Mouse (Mus musculus) retina, embryonic 14.5 days (tissue): ENCODE measurements around the gene 1700109H08Rik.
"Not testable (repeated sequence)": the region's sequence is repeated elsewhere in the genome, so short reads cannot be mapped to it uniquely, and the experiment has no call there.

Experiments used
- DNase-seq: peaks from one replicate; pipeline ENCODE4 v3.0.0-alpha.2; 2015; ENCODE audit warnings: low spot score

Gene 1700109H08Rik

DNA sequence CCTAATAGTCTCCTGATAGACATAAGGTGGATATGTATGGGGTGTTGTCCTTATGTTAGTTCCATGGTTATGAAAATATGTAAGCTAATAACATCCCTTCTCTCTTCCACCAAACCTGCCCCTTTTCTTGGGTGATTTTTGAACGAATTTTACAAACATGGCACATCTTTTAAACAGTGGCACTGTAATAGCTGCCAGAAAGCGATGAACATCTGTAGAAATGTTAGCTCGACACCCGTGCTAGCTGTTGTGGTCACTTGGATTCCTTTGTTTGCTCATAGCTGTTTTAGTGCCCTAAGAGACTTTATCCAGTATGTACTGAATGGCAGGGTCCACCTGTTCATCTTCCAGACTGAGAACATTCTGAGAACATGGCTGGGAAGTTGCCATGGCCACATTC is at the start of gene 1700109H08Rik:
Gene 1700109H08Rik (plus strand): TSS at position 301 of the 400 bp plus-strand sequence.
- DNase-seq: no peak

DNA sequence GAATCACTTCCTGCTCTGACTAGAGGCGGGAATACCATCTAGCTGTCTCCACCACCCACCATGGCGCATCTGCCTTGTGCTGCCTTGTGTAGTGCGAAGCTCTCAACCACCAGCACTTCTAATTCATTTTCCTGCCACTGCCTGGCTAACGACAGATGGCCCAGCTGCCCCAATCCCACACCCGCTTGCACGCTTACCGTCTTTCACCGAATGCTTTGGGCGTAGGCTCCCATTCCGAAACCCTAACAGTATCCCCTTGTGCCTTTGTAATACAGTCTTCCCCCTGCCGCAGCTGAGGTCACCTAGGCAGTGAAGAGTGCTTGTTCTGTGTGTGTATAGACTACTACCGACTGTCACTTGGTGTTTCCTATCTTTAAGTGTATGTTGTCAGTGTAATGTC is 49.6 kb upstream of the 1700109H08Rik start:
- no peak for DNase-seq

DNA sequence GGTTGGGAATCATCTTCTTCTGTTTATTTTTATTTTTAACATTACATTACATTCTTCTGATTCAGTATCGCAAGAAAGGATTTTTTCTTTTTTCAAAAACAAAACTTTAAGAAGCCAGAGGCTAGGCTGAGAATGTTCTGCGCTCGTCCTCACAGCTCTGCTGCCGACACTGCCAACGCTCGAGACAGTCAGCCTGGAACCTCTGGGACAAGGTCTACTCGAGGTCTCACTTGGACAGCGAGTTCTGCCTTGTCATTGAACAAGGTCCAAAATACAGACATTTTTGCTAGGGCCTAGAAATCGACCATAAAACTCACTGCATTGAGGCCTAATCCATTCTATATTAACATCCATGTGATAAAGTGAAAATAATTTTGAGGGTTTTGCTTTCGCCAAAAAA is 48.5 kb upstream of the 1700109H08Rik start:
- DNase-seq: no peak

DNA sequence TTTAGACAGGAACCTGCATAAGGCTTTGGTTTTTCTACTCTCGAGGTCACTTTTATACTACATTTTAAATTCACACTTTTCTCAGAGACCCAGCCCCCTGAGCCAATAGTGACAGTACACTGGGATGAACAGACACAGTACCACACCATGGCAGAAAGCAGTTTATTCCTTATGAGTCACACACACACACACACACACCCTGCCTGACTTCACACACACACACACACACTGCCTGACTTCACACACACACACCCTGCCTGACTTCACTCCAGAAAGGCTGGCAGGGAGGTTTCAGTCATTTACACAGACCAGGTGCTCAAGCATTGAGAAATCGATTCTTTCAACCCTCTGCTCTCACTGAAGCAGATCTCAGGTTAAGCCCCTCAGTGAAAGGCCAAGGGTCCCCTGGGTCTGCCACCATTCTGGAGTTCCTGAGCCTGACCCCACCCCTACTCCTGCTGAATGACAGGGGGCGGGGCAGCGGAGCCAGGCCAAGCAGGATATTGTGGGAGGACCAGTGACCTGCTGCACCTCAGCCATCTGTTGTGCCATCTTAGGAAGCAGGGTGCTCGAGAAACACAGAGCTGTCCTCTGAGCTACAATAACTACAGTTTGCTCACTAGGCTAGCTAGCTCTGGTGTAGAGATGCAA is 44.2 kb upstream of the 1700109H08Rik start:
- peak; percentile 65 for DNase-seq

DNA sequence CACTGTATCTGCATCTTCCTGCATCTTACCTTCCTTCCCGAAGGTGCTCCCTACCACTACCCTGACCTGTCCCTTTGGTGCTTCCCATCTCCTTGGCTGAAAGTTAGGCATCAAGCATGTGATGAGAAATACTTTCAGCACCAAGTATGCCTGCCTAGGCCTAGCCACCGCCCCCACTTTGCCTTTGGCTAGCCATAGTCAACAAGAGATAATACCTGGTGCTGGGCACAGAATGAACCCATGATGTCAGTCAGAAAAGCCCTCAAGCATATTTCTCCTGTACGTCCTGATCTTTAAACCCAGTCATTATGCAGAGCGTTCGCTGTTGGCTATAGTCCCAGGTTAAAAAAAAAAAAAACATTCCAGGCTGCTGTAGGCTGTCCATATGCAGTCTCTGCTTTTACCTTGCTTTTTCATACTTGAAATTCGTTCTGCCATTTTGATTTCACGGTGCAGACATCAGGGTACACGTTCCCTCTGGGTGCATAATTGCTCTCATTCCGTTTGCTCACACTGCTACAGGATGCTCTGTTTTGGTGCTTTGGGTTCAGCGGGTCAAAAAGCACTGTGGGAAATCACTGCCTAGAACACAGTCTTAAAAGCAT is 41.7 kb upstream of the 1700109H08Rik start:
- DNase-seq: no peak

DNA sequence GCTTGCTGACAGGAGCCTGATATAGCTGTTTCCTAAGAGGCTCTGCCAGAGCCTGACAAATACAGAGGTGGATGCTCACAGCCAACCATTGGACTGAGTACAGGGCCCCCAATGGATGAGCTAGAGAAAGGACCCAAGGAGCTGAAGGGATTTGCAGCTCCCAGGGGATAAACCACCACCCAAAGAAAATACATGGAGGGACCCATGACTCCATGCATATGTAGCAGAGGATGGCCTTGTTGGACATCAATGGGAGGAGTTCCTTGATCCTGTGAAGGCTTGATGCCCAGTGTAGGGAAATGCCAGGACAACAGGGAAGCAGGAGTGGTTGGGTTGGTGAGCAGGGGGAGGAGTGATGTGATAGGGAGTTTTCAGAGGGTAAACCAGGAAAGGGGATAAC is 39.3 kb upstream of the 1700109H08Rik start:
- DNase-seq: not testable (repeated sequence)

DNA sequence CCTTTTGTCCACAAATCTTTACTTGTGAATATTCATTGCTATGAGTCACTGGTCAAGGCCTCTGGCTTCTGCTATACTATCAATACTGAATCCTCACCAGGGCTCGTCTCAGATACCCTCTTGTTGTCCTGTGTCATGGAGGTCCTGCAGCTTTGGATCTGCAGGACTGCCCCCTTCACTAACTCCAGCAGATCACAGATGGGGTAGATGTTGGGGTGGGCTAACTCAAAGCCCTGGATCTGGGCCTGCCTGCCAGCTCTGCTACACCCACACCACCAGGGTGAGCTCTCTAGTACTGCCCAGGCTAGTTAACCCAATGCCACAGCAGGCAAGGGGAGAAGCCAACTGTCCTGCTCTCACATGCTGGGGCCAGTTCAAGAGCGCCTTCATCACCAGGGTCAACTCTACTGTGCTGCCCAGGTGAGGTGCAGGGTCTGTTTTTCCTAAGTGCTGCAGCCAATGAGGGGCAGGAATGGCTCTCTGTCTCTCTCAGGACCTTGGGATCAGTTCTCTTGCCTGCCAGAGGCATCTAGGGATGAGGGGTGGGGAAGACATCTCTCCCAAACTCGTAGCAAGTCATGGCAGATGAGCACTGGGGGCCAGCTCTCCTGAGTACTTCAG is 34.7 kb upstream of the 1700109H08Rik start:
- no peak for DNase-seq

DNA sequence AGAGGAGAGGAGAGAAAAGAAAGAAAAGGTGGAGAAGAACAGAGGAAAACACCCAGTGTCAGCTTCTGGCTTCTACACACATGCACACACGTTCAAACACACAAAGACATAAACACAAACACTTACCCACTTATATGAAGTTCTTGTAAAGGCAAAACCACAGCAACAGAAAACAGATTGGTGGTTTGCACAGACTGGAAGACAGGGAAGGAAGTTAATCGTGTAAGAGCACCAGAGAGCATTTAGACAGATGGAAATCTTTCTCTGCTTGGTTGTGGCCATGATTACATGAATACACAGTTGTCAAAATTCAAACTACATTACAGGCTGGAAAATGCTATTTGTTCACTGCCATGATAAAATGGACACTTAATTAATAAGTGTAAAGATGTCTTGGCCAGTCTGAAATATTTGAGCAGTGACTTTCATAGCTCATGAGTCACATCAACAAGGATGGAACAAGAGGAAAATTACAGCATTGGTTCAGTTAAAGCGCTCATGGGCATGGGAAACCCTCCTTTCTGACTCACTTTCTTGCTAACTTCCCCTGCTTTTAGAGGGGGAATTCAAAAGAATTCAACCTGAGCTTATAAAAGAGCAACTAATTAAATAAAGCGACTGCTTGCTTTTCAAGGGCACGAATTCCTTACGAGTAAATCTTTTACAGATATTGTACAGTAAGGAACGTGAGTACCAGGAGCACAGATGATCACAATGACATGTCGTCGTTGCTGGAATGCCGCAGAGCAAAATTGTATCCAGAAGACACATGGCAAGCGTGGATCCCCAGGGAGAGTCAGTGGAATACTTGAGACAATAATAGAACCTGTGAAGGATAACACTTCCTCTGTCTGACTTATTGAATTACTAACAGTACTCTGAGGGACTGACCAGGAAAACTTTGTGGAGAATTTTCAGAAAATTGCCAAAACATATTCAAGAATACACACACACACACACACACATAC is 32.6 kb upstream of the 1700109H08Rik start:
- DNase-seq: no peak

DNA sequence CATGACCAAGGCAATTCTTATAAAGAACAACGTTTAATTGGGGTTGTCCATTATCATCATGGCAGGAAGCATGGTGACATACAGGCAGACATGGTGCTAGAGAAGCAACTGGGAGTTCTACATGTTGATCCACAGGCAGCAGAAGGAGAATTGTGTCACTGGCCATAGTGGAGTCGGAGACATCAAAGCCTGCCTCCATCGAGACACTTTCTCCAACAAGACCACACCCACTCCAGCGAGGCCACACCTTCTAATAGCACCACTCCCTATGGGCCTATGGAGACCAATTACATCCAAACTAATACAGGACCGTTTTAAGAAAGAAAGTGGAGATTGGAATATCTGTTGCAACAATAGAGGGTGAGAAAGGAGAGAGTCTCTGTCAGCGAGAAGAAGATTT is 29.5 kb upstream of the 1700109H08Rik start:
- DNase-seq: no peak

DNA sequence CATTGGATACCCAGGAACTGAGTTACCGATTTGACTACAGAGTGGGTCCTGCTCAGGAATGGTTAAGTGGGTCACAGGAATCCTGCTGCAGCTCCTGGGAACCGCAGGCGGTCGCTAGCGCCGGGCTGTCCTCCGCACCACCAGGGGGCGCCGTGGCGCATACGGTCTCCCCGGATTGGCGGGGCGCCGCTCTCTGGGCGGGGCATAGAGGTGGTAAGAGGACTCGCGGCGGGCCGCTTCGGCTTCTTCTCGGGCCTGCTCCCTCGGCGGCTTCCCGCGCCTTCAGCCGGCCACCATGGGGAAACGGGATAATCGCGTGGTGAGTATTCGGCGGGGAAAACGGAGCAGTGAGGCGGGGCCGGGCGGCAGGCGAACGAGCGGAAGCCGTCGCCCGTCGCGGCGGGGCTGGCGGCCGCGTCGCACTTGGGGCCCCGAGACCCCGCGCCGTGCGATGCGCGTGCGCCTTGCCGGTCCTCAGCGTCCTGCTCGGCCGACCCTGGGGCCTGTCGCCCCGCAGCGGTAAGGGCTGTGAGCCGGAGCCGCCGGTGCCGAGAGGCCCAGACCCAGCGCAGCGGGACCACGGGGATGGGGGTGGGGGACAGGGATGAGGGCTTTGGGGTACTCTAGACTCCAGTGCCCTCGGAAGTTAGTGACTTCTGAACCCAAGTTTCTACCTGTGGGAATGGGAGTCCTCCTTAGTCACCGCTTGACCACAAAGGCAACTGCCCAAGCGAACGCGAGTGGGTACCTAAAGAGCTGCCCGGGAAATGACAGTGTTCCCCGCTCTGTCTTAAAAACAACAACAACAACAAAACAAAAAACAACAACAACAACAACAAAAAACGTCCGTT is 27.5 kb upstream of the 1700109H08Rik start, which contains the start of gene Fam133b:
Gene Fam133b (plus strand): TSS at position 205 of the 851 bp plus-strand sequence.
- DNase-seq: peak; percentile 97

DNA sequence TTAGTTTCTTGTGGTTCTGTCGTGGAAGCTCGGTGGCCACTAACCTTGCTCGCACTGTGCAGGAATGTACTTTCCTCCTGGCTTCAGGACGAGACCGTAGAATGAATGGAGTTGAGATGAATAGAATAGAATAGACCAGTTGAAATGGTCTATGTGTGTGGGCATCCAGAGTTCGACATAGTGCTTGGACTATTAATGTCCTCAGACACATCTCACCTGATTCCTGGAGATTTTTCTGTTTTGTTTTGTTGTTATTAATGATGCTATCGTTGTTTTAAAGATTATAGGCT is 26.9 kb upstream of the 1700109H08Rik start:
- DNase-seq: no peak

DNA sequence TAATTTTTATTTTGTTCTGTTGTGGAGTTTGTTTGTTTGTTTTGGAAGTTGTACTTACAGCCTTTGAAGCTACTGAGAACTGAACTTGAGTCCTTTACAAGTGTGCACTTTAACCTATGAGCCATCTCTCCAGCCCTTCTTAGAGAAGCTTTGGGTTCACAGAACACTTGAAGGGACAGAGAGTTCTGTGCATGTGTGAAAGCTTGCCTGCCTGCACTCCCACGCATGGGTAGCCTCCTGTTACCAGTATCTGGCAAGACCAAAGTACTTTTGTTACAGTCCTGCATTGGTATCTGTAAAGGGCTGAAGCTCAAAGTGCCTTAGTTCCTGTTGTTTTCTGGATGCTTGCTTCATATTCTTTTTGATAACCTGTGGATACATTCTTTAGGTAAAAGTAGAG is 25.1 kb upstream of the 1700109H08Rik start:
- DNase-seq: no peak

DNA sequence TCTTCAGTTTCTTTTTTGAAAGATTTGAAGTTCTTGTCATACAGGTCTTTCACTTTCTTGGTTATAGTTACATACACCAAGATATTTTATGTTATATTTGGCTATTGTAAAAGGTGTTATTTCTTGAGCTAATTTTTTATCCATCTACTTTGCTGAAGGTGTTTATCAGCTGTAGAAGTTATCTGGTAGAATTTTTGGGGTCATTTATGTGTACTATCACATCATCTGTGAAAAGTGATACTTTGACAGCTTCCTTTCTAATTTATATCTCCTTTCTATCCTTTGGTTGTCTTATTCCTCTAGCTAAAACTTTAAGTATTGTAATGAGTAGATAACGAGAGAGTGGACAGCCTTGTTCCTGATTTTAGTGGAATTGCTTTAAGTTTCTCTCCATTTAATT is 19.9 kb upstream of the 1700109H08Rik start:
- no peak for DNase-seq

DNA sequence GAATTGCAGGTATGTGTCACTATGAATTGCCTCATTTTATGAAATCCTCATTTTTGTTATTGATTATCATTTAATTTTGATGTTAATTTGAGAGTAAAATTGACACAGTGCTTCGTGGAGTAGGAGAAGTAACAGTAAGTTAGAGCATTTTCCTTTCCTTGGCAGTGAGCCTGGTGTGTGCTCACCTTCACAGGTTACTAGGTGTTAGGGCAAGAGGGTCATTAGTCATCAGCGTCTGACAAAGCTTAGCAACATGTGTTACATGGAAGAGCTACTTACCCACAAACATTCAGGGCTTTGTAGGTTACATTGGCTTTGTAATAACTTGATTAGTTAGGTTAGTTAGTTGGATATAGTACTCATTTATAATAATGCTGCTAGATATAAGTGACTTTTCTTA is 17.2 kb upstream of the 1700109H08Rik start:
- DNase-seq: no peak

DNA sequence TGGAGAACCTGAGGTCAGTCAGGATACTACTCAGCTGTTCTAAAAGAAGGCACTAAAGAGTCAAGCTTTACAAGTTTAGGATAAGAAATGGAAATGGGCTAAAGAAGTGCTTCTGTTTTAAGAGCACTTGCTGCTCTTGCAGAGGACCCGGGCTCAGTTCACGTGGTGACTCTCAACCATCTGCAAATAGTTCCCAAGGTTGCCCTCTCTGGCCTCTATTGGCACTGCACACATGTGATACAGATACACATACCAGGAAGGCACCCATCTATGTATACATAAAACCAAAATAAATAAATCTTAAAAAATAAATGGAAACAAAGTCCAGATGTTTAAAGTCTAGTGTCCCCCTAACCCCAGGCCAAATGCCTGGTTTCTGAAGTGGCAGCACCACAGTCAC is 3.5 kb downstream of the 1700109H08Rik start:
- DNase-seq: no peak

DNA sequence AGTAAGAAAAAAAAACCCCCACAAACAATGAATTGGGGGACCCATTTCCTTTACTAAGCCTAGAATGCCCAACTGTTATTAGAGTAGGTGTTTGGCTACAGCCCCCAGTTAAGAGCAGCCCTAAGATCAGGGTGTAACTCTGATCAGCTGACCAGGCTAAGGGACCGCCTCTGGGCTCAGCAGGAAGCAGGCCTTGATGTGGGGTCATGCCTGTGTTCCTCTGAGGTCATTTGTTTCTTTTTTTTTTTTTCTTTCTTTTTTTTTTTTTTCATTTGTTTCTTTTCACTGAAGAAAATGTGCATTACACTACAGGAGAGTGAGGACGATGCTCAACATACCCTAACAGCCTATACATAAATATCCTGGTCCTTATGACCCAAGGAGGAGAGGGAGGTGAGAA is 6.6 kb downstream of the 1700109H08Rik start:
- no peak for DNase-seq

DNA sequence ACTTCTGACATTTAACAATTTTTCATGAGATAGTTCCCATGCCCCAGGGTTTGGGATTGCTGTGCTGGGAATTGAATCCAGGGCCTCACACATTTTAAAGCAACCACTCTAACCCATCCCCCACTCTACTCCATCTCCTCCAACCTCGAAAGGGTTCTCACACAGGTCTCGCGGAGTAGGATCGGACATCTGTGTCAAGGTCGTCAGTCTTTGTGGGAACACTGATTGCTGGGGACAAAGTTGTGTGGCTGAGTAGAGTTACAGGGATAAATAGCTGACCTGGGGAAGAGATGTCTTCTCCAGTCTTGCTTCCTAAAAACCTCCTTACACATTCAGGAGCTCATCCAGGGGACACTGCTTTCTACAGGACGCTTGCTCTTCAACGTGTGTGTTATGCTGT is 7.7 kb downstream of the 1700109H08Rik start:
- no peak for DNase-seq

DNA sequence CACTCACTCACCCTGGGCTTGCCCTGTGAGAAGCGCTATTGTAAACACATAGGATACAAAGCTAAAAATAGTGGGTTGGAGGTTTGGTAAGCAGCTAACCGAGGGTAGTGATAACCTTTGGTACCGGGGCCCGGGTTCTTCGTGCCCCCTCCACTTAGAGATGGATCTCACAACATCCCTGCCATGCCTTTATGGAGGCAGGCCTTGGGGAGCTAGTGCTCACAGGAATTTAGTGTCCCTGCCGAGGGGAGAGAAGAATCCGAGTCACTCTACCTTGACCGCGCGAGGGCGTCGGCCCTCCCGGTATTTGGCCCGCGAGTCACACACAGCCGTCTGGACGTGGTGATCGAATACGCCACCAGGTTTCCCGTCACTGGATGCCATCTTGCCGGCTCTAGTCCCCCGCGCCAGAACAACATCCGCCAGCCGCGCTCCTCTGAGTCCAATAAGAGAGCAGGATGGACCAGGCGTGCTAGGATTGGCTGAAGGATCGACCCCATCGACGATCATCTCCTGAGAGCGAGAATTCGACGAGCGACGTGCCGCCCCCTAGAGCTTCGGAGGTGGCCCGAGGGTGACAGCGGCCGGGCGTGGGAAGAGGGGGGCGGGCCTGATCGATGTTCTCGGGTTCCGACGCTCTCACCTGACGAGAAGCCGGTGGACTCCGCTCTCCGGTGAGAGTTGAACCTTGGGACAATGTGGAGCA is 24.5 kb downstream of the 1700109H08Rik start, which contains the start of gene Pex1:
Gene Pex1 (plus strand): TSS at position 374 of the 706 bp plus-strand sequence.
- peak; percentile 98 for DNase-seq

DNA sequence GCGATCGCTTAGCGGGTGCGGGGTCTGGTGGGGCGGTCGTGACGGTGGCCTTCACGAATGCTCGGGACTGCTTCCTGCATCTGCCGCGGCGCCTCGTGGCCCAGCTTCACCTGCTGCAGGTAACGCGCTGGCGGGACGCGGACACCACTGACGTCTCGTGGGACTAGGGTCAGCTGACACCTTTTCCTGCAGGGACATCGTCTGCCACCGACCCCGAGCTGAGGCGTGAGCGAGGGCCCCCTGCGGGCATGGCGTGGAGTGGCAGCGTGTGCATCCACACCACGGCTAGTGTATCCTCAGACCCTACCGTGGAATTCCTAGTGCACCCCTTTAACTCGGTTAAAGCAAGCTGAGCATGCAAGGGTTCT is 25.0 kb downstream of the 1700109H08Rik start, which contains the start of gene Rbm48:
Gene Rbm48 (minus strand): TSS at position 187 of the 368 bp plus-strand sequence.
- DNase-seq: peak; percentile 82

DNA sequence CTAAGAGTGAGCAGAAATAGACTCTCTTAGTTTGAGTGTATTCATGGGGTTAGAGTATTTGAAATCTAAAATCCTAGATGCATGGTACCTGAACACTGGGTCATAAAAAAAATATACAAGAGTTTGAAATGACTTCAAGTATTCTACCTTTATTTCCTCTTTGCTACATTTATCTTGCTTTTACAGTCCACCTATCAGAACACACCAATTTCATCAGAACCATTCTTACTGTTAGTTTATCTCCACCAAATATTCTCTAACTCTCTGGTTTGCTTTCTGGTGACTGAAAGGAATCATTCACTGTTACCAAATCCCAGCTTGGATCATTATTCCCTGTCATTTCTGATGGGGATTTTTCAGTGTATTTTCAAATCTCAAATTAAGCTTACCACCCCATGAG is 25.8 kb downstream of the 1700109H08Rik start:
- no peak for DNase-seq

DNA sequence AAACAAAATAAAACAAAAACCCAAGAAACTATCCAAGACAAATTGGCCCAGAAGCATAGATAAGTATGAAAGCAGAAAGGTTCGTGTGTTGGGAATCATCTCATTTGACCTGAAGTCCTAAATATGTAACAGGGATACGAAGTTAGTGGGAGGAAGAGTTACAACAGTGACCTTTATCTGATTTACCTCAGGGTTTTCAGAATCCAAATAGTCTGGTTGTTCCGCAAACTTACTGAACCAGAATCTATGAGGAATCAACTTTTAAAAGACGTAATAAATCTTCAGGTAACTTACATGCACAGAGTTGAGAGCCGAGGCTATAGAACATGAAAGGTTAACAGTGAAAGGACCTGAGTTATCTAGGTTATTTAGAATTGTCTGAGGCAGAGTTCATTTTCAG is 27.4 kb downstream of the 1700109H08Rik start:
- DNase-seq: no peak
